Mouse (Mus musculus) intestine, embryonic 15.5 days (tissue): ENCODE results near the gene Elf3. TPM values are rescaled to one million over a fixed set of nuclear protein-coding genes. Genes with fewer than 3 reads are reported as not detected.
"Not testable (repeated sequence)": the region's sequence is repeated elsewhere in the genome, so short reads cannot be mapped to it uniquely, and the experiment has no call there.

Source experiments
- ATAC-seq: fragments of 200-750 bp; cut with Nextera tagmentation; 2 replicates; pipeline ENCODE4 v1.8.0; 2017; ENCODE audit warnings: moderate TSS enrichment, moderate library complexity
- H3K27ac ChIP-seq: fragments of 300-500 bp; sonication (generic); 2 replicates; pipeline ENCODE4 v1.5.1; 2015; ENCODE audit warnings: mild to moderate bottlenecking, inconsistent platforms
- H3K27me3 ChIP-seq: fragments of 300-500 bp; sonication (generic); replicated peaks from 2 replicates; pipeline ENCODE4 v1.6.1; 2015; ENCODE audit warnings: inconsistent platforms
- H3K36me3 ChIP-seq: fragments of 300-500 bp; sonication (generic); 2 replicates; pipeline ENCODE4 v1.6.1; 2015; ENCODE audit warnings: inconsistent platforms
- H3K4me1 ChIP-seq: fragments of 300-500 bp; sonication (generic); replicated peaks from 2 replicates; pipeline ENCODE4 v1.6.1; 2015; ENCODE audit warnings: inconsistent platforms
- H3K4me2 ChIP-seq: fragments of 300-500 bp; sonication (generic); replicated peaks from 2 replicates; pipeline ENCODE4 v1.6.1; 2015; ENCODE audit warnings: mild to moderate bottlenecking, inconsistent platforms
- H3K4me3 ChIP-seq: fragments of 300-500 bp; sonication (generic); replicated peaks from 2 replicates; pipeline ENCODE4 v1.5.1; 2015; ENCODE audit warnings: inconsistent platforms
- H3K9ac ChIP-seq: fragments of 300-500 bp; sonication (generic); 2 replicates; pipeline ENCODE4 v1.6.1; 2015; ENCODE audit warnings: inconsistent platforms
- H3K9me3 ChIP-seq: fragments of 300-500 bp; sonication (generic); 2 replicates; pipeline ENCODE4 v1.6.1; 2016; ENCODE audit warnings: inconsistent platforms
- WGBS: fragments of 180-500 bp; shearing (Covaris S2); methylation state at CpG from one replicate; pipeline ENCODE4 v1.1.7; 2015; 5-methylcytosine and 5-hydroxymethylcytosine counted together
- polyA plus RNA-seq: library from polyadenylated mRNA; unstranded; fragments of >200 nt; fragmentation: Nextera tagmentation; extraction: Ambion mirVana; gene quantifications from 2 replicates; pipeline ENCODE4 v1.2.1, GENCODE M21; 2015

Gene Elf3
- polyA plus RNA-seq, 1 experiment from 2014 or later: 209 TPM

DNA sequence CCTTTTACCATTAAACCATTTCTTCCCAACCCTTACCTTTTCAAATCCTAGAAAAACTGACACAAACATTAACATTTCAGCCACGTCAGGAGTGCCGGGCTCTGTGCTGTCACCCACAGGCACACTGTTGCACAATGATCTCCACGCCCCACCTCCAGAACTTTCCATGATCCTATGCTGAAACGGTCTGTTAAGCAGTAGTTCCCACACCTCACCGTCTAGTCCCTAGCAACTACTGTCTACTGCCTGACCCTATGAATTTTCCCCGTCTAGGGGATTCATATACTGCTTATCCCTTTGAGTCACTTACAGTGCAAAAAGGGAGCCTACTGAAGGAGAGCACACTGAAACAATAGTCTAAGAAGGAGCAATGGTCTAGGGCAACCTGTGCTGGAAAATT lies 24.4 kb downstream of the Elf3 start:
- Histone ChIP-seq H3K9ac (no peak overlapping the region), H3K4me1 (peaks cover 5% of the 10 kb centered on the region; the same call in 1 of the 2 replicates), H3K36me3 (no peaks in the 10 kb centered on the region), H3K27me3 (no peaks in the 10 kb centered on the region), H3K4me2 (peak overlapping the region; percentile 49; the same call in 1 of the 2 replicates), H3K27ac (peak overlapping the region; percentile 87), H3K4me3 (no peak overlapping the region), H3K9me3 (no peaks in the 10 kb centered on the region)
- 69% methylated on average over 6 of the region's 6 CpGs for WGBS
- peak; percentile 50 for ATAC-seq

DNA sequence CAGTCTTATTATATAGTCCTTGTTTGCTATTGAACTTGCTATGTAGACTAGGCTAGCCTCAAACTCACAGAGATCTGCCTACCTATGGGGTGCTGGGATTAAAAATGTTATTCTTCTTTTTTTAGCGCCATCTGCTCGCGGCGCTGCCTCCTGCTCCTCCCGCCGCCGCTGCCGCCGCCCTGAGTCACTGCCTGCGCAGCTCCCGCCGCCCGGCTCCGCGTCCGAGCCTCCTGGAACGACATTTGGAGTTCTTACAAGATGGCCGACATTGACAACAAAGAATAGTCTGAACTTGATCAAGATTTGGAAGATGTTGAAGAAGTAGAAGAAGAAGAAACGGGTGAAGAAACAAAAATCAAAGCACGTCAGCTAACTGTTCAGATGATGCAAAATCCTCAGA lies 26.5 kb downstream of the Elf3 start:
- ATAC-seq, H3K4me2 ChIP-seq, H3K9me3 ChIP-seq, H3K4me1 ChIP-seq, H3K9ac ChIP-seq, H3K27ac ChIP-seq, H3K27me3 ChIP-seq, H3K36me3 ChIP-seq, H3K4me3 ChIP-seq: not testable (repeated sequence)
- 79% methylated on average over 20 of the region's 20 CpGs for WGBS

DNA sequence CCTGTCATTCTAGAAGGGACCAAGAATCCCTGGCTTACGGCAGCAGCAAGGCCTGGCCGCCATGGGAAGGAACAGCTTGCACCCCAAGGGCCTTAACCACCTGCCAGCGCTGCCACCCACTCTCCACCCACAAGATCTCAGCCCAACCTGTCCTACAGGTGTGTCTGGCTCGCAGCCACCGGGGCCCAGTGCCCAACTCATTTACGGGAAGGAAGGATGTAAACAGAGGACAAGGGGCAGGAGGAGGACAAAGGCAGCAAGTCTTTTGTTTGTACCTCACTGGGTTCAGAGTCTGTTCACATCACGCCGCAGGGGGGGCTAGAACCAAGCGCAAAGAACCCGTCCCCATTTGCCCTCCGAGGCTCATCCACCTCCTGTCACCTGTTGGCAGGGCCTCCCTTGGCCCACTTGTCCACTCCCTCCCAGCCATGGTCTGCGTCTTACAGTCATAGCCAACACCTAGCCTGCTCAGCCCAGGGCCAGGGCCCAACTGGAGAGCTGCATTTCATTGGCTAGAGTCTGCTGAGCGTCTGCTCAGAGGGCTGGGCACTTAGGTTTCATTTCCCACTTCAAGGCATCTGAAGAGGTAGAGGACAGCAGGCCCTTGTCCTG lies 30.9 kb downstream of the Elf3 start:
- H3K4me3 ChIP-seq: no peak overlapping the region
- H3K27ac ChIP-seq: peak overlapping the region; percentile 46; the same call in 1 of the 2 replicates

DNA sequence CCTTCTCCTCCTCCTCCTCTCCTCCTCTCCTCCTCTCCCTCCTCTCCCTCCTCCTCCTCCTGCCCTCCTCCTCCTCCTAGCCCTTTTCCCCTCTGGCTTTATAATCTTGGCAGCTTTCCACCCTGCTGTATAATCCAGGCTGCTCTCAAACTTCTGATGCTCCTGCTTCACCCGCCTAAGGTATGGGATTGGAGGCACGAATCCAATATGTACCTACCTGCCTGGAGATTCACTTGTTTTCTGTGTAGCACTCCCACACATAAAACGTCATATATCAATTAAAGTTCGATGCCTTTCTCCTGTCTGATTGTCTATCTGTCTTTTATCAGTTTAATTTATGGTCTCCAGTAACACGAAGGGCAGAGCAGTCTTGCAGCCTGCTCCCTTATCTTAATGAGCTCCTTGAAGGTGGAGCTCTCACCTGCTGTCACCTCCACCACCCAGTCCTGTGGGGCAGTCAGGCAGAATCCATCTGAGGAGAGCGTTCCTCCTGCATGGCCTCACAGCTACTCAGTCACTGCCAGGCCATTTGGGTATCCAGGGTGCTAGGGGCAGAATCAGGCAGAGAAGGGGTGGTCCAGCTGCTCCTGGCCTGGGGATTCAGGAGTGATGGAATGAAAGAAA lies 33.3 kb downstream of the Elf3 start:
- Histone ChIP-seq H3K36me3 (no peaks in the 10 kb centered on the region), H3K4me1 (peaks cover 13% of the 10 kb centered on the region), H3K4me3 (no peak overlapping the region), H3K27me3 (no peaks in the 10 kb centered on the region), H3K9me3 (no peaks in the 10 kb centered on the region), H3K4me2 (no peak overlapping the region), H3K9ac (no peak overlapping the region), H3K27ac (no peak overlapping the region)
- WGBS: 18% methylated on average over 6 of the region's 6 CpGs
- peak; percentile 87 for ATAC-seq

More for the DNA sequence above, 30.9 kb downstream of the Elf3 start:
- H3K4me1 ChIP-seq: peaks cover 13% of the 10 kb centered on the region
- H3K36me3 ChIP-seq: no peaks in the 10 kb centered on the region
- no peak overlapping the region for H3K4me2 ChIP-seq
- ATAC-seq: peak; percentile 74
- no peak overlapping the region for H3K9ac ChIP-seq
- no peaks in the 10 kb centered on the region for H3K27me3 ChIP-seq
- no peaks in the 10 kb centered on the region for H3K9me3 ChIP-seq
- WGBS: 70% methylated on average over 13 of the region's 13 CpGs

DNA sequence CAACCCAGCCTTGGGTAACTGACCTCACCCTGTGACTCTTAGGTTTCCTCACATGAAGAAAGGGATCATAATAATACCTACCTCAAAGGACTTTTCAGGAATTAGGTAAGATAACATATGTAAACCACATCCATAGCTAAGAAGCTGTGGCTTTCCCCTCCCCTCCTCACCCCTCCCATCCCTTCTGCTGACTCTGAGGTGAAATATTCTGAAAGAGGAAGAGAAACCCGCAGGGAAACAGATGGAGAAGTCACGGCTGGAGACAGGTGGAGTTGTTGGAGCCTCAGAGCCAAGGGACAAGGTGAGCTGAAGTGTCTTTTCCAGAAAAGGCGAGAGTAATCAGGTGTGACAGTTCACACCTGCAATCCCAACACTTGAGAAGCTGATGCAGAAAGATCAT lies 34.2 kb downstream of the Elf3 start:
- Histone ChIP-seq H3K9ac (no peak overlapping the region), H3K27ac (no peak overlapping the region), H3K9me3 (no peaks in the 10 kb centered on the region), H3K4me3 (no peak overlapping the region), H3K4me2 (no peak overlapping the region), H3K27me3 (no peaks in the 10 kb centered on the region), H3K4me1 (peaks cover 13% of the 10 kb centered on the region), H3K36me3 (no peaks in the 10 kb centered on the region)
- WGBS: 63% methylated on average over 3 of the region's 3 CpGs
- no peak for ATAC-seq

DNA sequence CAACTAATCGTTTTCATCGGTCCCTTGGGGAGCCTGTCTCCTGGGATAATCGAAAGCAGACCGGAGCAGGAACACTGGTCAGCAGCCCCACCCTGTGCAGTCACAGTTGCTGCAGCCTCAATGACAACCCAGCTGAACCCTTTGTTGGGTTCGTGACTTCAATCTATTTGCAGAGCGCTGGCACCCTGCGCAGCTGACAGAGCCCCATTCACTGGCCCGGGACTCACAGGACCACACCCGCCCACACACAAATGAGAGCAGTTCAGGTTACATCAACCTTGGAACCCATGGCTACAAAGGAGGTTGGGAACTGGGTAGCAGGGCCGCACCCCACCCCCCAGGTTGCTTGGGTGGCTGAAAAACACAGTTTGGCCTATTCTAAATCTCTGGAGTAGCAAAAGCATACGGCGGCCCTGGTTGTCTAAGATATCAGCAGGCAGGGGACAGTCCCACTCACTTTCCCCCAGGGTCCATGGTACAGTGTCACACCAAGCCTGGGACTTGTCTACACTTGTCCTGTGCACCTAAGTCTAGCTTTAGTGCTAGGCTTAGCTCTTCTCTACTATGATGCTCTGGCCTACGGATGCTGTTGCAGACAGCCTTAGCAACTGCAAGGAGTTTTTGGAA lies 40.6 kb downstream of the Elf3 start:
- Histone ChIP-seq H3K4me3 (no peak overlapping the region), H3K27me3 (no peaks in the 10 kb centered on the region), H3K36me3 (no peaks in the 10 kb centered on the region), H3K4me2 (no peak overlapping the region), H3K27ac (no peak overlapping the region), H3K4me1 (peaks cover 5% of the 10 kb centered on the region; the same call in 1 of the 2 replicates), H3K9me3 (no peaks in the 10 kb centered on the region), H3K9ac (no peak overlapping the region)
- peak; percentile 78 for ATAC-seq
- 60% methylated on average over 13 of the region's 13 CpGs for WGBS

DNA sequence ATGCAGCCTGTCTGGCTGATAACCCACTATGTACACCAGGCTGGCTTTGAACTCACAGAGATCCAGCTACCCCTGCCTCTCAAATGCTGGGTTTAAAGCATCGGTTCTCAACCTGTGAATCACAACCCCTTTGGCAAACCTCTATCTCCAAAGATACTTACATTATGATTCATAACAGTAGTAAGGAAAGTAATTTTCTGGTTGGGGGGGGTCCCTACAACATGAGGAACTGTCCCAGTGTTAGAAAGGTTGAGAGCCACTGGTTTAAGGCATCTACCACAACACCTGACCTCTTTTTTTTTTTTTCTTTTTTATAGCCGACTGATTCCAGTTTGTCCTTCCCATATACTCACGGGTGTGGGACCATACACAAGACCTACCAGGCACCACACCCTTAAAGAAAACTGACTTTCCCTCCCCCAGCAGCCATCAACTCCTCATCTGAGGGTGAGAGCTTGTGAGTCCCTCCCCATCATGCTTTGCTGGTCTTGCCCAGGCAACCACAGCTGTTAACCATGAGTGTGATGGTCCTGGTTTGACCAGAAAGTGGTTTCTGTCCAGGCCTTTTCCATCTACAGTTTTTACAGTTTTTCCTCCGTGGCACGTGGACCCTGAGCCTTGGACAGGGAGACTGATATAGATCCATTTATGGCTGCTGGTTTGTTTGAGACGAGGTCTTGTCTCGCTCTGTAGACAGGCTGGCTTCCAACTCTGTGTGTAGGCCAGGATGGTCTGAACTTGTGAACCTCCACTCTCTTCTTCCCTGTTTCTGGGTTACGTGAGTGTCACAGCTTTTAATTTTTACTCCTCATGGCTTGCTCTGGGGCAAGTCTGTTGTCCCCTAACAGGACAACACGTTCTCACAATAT lies 44.4 kb downstream of the Elf3 start:
- Histone ChIP-seq H3K27ac (no peak overlapping the region), H3K9me3 (no peaks in the 10 kb centered on the region), H3K4me2 (no peak overlapping the region), H3K27me3 (no peaks in the 10 kb centered on the region), H3K9ac (no peak overlapping the region), H3K36me3 (no peaks in the 10 kb centered on the region), H3K4me3 (no peak overlapping the region), H3K4me1 (peaks cover 5% of the 10 kb centered on the region)
- ATAC-seq: peak; percentile 57
- WGBS: 66% methylated on average over 9 of the region's 9 CpGs

DNA sequence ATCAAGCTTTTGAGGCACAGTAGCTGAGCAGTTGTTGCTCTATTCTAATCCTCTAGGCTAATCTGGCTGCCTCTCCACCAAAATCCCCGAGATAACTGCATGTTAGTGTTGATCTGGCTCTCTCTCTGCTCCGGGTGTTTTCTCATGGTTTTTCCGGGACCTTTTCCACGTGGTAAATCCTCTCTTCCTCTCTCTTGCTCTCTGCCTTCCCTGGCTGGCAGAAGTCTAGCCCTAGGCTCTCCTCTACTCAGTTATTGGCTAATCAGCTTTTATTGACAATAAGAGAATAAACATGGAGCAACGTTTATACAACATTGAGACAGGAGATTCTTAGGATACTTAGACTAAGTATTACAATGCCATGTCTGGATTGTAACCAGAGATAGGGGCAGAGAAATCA lies 47.9 kb downstream of the Elf3 start:
- no peak overlapping the region for H3K4me2 ChIP-seq
- no peak overlapping the region for H3K27ac ChIP-seq
- no peak overlapping the region for H3K4me3 ChIP-seq
- no peak overlapping the region for H3K9ac ChIP-seq
- 43% methylated on average over 5 of the region's 5 CpGs for WGBS
- no peaks in the 10 kb centered on the region for H3K36me3 ChIP-seq
- H3K27me3 ChIP-seq: no peaks in the 10 kb centered on the region
- ATAC-seq: no peak
- H3K9me3 ChIP-seq: no peaks in the 10 kb centered on the region
- no peaks in the 10 kb centered on the region; the same call in 1 of the 2 replicates for H3K4me1 ChIP-seq

DNA sequence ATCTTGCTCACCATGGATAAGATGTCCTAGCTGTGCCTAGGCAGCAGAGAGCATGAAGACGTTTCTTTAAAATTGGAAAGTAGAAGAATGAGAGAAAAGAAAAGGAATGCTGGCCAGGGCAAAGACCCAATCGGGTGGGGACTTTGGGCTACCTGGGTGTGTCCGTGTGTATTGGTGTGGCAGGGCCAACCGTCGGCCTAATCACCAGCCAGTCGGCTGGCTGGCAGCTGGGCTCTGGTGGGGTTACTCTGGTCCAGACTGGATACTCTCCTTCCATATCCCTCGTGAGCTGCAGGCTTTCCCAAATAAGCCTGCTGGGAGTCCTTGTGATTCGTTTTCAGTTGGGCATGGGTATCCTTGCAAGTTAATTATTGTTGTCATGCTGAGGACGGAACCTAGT lies 49.7 kb downstream of the Elf3 start:
- WGBS: 65% methylated on average over 9 of the region's 9 CpGs

DNA sequence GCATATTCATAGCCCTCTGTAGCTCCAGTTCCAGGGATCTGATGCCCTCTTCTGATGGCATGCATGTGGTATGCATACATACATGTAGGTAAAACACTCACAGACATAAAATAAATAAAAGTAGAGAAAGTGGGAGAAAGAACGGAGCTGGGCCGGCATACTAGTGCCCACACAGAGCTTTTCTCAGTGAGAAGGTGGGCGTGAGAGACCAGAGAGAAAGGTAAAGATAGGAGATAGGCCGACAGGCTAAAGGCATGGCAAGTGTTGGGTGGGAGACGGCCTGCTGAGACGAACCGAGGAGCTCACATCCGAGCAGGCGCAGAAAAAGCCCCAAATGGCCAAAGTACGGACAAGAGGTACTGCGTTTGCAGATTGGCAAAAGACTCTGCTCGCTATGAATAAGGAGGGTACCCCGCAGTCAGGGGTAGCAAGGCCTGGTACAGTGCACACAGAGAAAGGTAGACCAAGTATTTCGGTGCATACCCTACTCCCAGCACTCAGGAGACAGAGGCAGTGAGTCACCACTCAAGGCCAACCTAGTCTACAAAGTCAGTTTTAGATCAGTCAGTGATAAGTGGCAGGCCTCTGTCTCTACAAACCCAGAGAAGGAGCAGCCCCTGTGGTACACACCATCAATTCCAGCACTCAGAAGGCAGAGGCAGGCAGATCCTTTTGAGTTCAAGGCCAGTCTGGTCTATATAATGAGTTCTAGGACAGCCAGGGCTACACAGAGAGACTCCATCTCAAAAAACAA lies 51.6 kb downstream of the Elf3 start:
- no peak for ATAC-seq
- no peak overlapping the region for H3K9ac ChIP-seq
- 88% methylated on average over 14 of the region's 14 CpGs for WGBS
- peaks cover 12% of the 10 kb centered on the region; the same call in 1 of the 2 replicates for H3K4me1 ChIP-seq
- no peak overlapping the region for H3K4me3 ChIP-seq
- H3K27ac ChIP-seq: 0 out of 2 replicates have a peak overlapping the region, but pooled peaks have one; percentile 13
- H3K36me3 ChIP-seq: no peaks in the 10 kb centered on the region
- H3K4me2 ChIP-seq: no peak overlapping the region
- no peaks in the 10 kb centered on the region for H3K9me3 ChIP-seq
- H3K27me3 ChIP-seq: no peaks in the 10 kb centered on the region

More for the DNA sequence above, 49.7 kb downstream of the Elf3 start:
- H3K4me1 ChIP-seq: peaks cover 11% of the 10 kb centered on the region; the same call in 1 of the 2 replicates
- H3K9ac ChIP-seq: no peak overlapping the region
- H3K27me3 ChIP-seq: no peaks in the 10 kb centered on the region
- peak overlapping the region; percentile 34; the same call in 1 of the 2 replicates for H3K27ac ChIP-seq
- H3K36me3 ChIP-seq: no peaks in the 10 kb centered on the region
- peak overlapping the region; percentile 11; the same call in 1 of the 2 replicates for H3K4me2 ChIP-seq
- no peak overlapping the region for H3K4me3 ChIP-seq
- H3K9me3 ChIP-seq: no peaks in the 10 kb centered on the region
- peak; percentile 62 for ATAC-seq

DNA sequence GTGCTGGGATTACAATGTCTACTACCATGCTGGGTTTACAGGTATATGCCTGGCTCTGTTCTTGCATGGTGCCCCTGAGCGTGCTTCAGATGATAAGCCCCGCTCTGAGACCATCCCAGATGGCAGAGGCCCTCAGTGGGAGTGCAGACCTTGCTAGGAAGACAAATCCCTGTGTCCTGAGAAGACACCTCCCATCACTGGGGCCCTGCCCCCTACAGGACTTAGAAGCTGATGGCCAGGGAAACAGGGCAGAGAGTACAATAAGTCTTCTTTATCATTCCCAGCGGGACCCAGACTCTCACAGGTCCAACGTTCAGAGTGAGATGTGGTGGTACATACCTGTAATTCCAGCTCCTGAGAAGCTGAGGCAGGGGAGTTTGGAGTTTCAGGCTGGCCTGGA lies 53.1 kb downstream of the Elf3 start:
- H3K27me3 ChIP-seq: no peaks in the 10 kb centered on the region
- H3K4me1 ChIP-seq: peaks cover 12% of the 10 kb centered on the region; the same call in 1 of the 2 replicates
- WGBS: 46% methylated on average over 4 of the region's 4 CpGs
- H3K27ac ChIP-seq: peak overlapping the region; percentile 72
- no peaks in the 10 kb centered on the region for H3K36me3 ChIP-seq
- H3K4me2 ChIP-seq: 0 out of 2 replicates have a peak overlapping the region, but pooled peaks have one; percentile 2
- no peaks in the 10 kb centered on the region for H3K9me3 ChIP-seq
- peak; percentile 69 for ATAC-seq
- H3K9ac ChIP-seq: no peak overlapping the region; the same call in 1 of the 2 replicates
- no peak overlapping the region for H3K4me3 ChIP-seq
